Mouse (Mus musculus) cerebellum, adult 2 months (tissue): ENCODE results near the gene Aoc2. TPM values are rescaled to one million over a fixed set of nuclear protein-coding genes. Genes with fewer than 3 reads are reported as not detected.
"Not testable (repeated sequence)": the region's sequence is repeated elsewhere in the genome, so short reads cannot be mapped to it uniquely, and the experiment has no call there.

Source experiments
- DNase-seq, 2 experiments: peaks; one replicate each; pipeline ENCODE4 v3.0.0; 2021
- H3K27ac ChIP-seq: fragments of 200-500 bp; 2 replicates; pipeline ENCODE4 v1.5.1; 2012; ENCODE audit warnings: low read length, control low read depth, inconsistent platforms; ENCODE audit not compliant: insufficient read depth
- H3K27me3 ChIP-seq: fragments of 200-500 bp; 2 replicates; pipeline ENCODE4 v1.6.1; 2012; ENCODE audit warnings: inconsistent platforms, mild to moderate bottlenecking, low read length, moderate library complexity; ENCODE audit not compliant: control insufficient read depth, insufficient read depth
- H3K4me1 ChIP-seq: fragments of 200-500 bp; 2 replicates; pipeline ENCODE4 v1.6.1; 2011; ENCODE audit warnings: low read length; ENCODE audit not compliant: control insufficient read depth, insufficient read depth
- H3K4me3 ChIP-seq: fragments of 200-500 bp; replicated peaks from 2 replicates; pipeline ENCODE3; 2011; ENCODE audit warnings: mild to moderate bottlenecking, low read depth, low read length, control low read depth; ENCODE audit not compliant: insufficient read depth
- CTCF ChIP-seq: fragments of 200-500 bp; IDR thresholded peaks from 2 replicates; pipeline ENCODE4 v1.5.1; 2011; ENCODE audit warnings: low read depth, mild to moderate bottlenecking, control low read depth, low read length, moderate library complexity, borderline replicate concordance; ENCODE audit not compliant: insufficient read depth
- POLR2A ChIP-seq: fragments of 200-500 bp; IDR thresholded peaks from 2 replicates; pipeline ENCODE4 v1.6.1; 2011; ENCODE audit warnings: low read length, control low read depth, borderline replicate concordance; ENCODE audit not compliant: insufficient read depth
- WGBS: fragments of 180-500 bp; shearing (Covaris S2); methylation state at CpG from one replicate; pipeline ENCODE4 v1.1.7; 2018; 5-methylcytosine and 5-hydroxymethylcytosine counted together
- polyA plus RNA-seq: library from polyadenylated mRNA; depleted of rRNA; stranded (reverse); fragments of >200 nt; gene quantifications from 2 replicates; pipeline ENCODE4 v1.2.3, GENCODE M21; 2012; rRNA removed

Gene Aoc2
- polyA plus RNA-seq, 1 experiment, result 2.9 TPM

DNA sequence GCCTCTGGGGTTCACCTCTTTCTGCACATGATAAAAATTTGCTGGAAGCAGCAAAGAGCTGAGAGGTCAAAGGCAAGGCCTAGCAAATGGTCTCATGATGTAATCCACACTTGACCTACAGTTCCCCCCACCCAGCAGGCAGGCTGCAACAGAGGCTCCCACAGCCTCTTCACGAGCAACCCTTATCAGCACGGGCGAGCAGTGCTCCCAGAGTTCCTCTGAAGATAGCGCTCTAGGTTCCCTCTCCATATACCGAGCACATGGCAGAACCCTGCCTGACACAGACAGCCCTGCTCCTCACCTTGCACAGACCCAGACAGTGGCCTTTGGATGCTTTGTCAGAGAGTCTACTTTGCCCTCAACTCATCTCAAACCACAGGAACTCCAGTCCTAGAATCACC is 39.7 kb downstream of the Aoc2 start:
- no peaks in the 10 kb centered on the region for H3K4me1 ChIP-seq
- WGBS, result 83% methylated on average over 5 of the region's 5 CpGs
- TF ChIP-seq CTCF (no peak), POLR2A (no peak)
- DNase-seq, result no peak
- no peak overlapping the region for H3K4me3 ChIP-seq
- H3K27me3 ChIP-seq, result no peaks in the 10 kb centered on the region
- H3K27ac ChIP-seq, result no peak overlapping the region

DNA sequence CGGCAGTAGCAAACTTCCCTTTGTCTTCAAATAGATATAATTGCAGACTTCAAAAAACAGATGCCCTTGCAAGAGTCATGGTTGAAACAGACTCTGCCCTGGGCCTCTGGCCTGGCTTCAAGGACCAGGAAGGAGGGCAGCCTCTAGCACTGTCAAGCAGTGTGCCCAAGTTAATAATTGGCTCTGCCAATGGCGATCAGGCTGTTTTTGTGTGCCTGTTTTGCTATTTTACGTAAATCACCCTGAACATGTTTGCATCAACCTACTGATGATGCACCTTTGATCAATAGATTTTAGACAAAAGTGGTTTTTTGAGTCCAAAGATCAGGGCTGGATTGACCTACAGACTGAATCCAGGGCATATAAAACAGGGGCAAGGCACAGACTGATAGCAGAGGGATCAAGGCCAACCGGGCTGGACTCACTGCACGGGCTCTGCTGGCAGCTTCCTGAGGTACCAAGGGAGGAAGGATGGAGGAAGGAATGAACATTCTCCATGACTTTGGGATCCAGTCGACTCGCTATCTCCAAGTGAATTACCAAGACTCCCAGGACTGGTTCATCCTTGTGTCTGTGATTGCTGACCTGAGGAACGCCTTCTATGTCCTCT is 42.6 kb downstream of the Aoc2 start, which contains the start of gene G6pc:
Gene G6pc, plus strand, starts transcription at position 236 of the 610 bp plus-strand sequence.
- H3K27ac ChIP-seq, result no peak within 1 kb of the TSS
- no peaks in the 10 kb centered on the region for H3K4me1 ChIP-seq
- no peak within 1 kb of the TSS for H3K4me3 ChIP-seq
- no peak for DNase-seq
- TF ChIP-seq POLR2A (no peak), CTCF (no peak)
- H3K27me3 ChIP-seq, result no peaks in the 10 kb centered on the region
- 81% methylated on average over 8 of the region's 8 CpGs for whole genome bisulfite sequencing

DNA sequence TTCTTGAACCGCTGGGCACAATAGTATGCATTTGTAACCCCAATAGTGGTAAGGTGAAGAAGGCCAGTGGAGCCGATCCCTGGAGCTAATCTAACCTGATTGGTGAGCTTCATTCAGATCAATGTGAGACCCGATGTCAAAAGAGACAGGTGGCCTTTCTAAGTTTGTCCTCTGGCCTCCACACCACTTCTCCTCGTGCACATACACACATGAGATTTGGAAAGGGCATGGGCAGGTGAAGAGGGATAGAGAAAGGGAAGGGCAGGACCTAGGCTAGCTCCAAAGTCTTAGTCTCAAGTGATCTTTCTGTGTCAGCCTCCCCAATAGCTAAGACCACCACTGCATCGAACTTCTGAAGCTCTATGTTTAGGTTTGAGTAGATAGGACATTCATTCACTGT is 45.3 kb downstream of the Aoc2 start:
- 72% methylated on average over 5 of the region's 5 CpGs for WGBS
- Histone ChIP-seq H3K4me3 (no peak overlapping the region), H3K27ac (no peak overlapping the region), H3K27me3 (no peaks in the 10 kb centered on the region), H3K4me1 (no peaks in the 10 kb centered on the region)
- TF ChIP-seq POLR2A (no peak), CTCF (no peak)
- DNase-seq, result no peak

GRCm38 (mm10) chr11:101374421-101374938 is 49.6 kb downstream of the Aoc2 start:
- Histone ChIP-seq H3K27ac (no peak overlapping the region), H3K4me3 (no peak overlapping the region), H3K4me1 (no peaks in the 10 kb centered on the region), H3K27me3 (no peaks in the 10 kb centered on the region)
- 71% methylated on average over 7 of the region's 7 CpGs for WGBS
- no peak for TF ChIP-seq POLR2A
- no peak for TF ChIP-seq CTCF
- no peak for DNase-seq

DNA sequence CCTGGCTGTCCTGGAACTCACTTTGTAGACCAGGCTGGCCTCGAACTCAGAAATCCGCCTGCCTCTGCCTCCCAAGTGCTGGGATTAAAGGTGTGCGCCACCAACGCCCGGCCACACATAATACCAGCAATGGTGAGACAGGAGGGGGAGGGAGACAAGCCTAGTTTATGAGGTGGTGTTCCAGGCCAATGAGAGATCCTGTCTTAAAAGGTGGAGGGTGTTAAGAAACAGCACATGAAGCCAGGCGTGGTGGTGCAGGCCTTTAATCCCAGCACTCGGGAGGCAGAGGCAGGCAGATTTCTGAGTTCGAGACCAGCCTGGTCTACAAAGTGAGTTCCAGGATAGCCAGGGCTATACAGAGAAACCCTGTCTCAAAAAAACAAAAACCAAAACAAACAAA is 53.3 kb downstream of the Aoc2 start:
- H3K4me3 ChIP-seq, H3K27me3 ChIP-seq, DNase-seq, H3K4me1 ChIP-seq, H3K27ac ChIP-seq: not testable (repeated sequence)
- whole genome bisulfite sequencing, result 90% methylated on average over 8 of the region's 8 CpGs

DNA sequence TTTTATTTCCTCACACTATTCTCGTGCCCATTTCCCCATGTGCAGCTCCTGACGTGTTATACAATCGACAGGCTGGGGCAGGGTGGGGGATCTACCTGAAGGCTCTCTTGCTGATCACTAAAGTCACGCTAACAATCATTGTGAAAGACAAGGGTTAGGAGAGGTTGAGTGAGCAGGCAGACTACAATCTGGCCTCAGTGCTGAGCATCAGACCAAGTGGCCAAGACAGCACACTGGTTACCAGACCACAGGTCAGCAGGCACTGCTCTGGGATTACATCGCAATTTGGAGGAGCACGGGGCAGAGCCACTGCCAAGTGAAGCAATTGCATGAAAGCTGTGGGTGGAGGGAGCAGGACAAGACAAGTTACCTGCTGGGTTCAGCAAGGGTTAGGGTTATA is 54.1 kb downstream of the Aoc2 start:
- no peak overlapping the region for H3K27ac ChIP-seq
- H3K27me3 ChIP-seq, result no peaks in the 10 kb centered on the region
- no peaks in the 10 kb centered on the region; the same call in 1 of the 2 replicates for H3K4me1 ChIP-seq
- 73% methylated on average over 6 of the region's 6 CpGs for WGBS
- DNase-seq, result no peak
- no peak for TF ChIP-seq CTCF
- no peak for TF ChIP-seq POLR2A
- H3K4me3 ChIP-seq, result no peak overlapping the region

Other genes with a start within 250 kb of the Aoc2 start
- 0.84 and 0.93 TPM in 2 replicates for gene Hsd17b1, start 246.7 kb upstream of the Aoc2 start, polyA plus RNA-seq
- gene Coasy, start 242.5 kb upstream of the Aoc2 start, polyA plus RNA-seq, result 34.1 and 36.7 TPM in 2 replicates
- 54.9 and 55.8 TPM in 2 replicates for gene Mlx, start 237.8 kb upstream of the Aoc2 start, polyA plus RNA-seq
- 4.7 and 5.3 TPM in 2 replicates for gene Psmc3ip, start 229.6 kb upstream of the Aoc2 start, polyA plus RNA-seq
- 87.3 and 90.1 TPM in 2 replicates for gene Retreg3, start 205.2 kb upstream of the Aoc2 start, polyA plus RNA-seq
- gene Tubg1, start 205.1 kb upstream of the Aoc2 start, polyA plus RNA-seq, result 39.1 and 39.3 TPM in 2 replicates
- gene Tubg2, start 169.2 kb upstream of the Aoc2 start, polyA plus RNA-seq, result 44.3 and 47.8 TPM in 2 replicates
- 151 and 169 TPM in 2 replicates for gene Cntnap1, start 154.5 kb upstream of the Aoc2 start, polyA plus RNA-seq
- gene Plekhh3, start 153.7 kb upstream of the Aoc2 start, polyA plus RNA-seq, result 67.6 and 71.0 TPM in 2 replicates
- 0.82 and 1.0 TPM in 2 replicates for gene Ccr10, start 149.6 kb upstream of the Aoc2 start, polyA plus RNA-seq
- gene Ezh1, start 98.6 kb upstream of the Aoc2 start, polyA plus RNA-seq, result 64.4 and 70.7 TPM in 2 replicates
- 50.3 and 52.7 TPM in 2 replicates for gene Ramp2, start 79.0 kb upstream of the Aoc2 start, polyA plus RNA-seq
- 66.8 and 67.0 TPM in 2 replicates for gene Vps25, start 71.4 kb upstream of the Aoc2 start, polyA plus RNA-seq
- 2.6 and 3.1 TPM in 2 replicates for gene Wnk4, start 64.5 kb upstream of the Aoc2 start, polyA plus RNA-seq
- gene Cntd1, start 46.1 kb upstream of the Aoc2 start, polyA plus RNA-seq, result 0.65 TPM in 2 replicates
- 174 and 218 TPM in 2 replicates for gene Coa3, start 45.9 kb upstream of the Aoc2 start, polyA plus RNA-seq
- gene Becn1, start 22.8 kb upstream of the Aoc2 start, polyA plus RNA-seq, result 122 and 132 TPM in 2 replicates
- 98.4 and 100 TPM in 2 replicates for gene Psme3, start 8.8 kb upstream of the Aoc2 start, polyA plus RNA-seq
- gene Aoc3, start 5.5 kb downstream of the Aoc2 start, polyA plus RNA-seq, result 0.75 and 0.76 TPM in 2 replicates
- 0.08 TPM in 1 of 2 replicates, not detected in the other for gene G6pc, start 42.5 kb downstream of the Aoc2 start, polyA plus RNA-seq
- gene Aarsd1, start 92.6 kb downstream of the Aoc2 start, polyA plus RNA-seq, result 53.2 and 55.3 TPM in 2 replicates
- 2.9 and 3.1 TPM in 2 replicates for gene Gm27029, start 99.7 kb downstream of the Aoc2 start, polyA plus RNA-seq
- 31.8 and 32.0 TPM in 2 replicates for gene Rundc1, start 100.0 kb downstream of the Aoc2 start, polyA plus RNA-seq
- 1.2 and 1.8 TPM in 2 replicates for gene Ptges3l, start 100.3 kb downstream of the Aoc2 start, polyA plus RNA-seq
- gene Rpl27, start 117.2 kb downstream of the Aoc2 start, polyA plus RNA-seq, result 400 and 422 TPM in 2 replicates
- 6.2 and 6.3 TPM in 2 replicates for gene Ifi35, start 123.3 kb downstream of the Aoc2 start, polyA plus RNA-seq
- gene Rnd2, start 139.9 kb downstream of the Aoc2 start, polyA plus RNA-seq, result 216 and 275 TPM in 2 replicates
- gene Vat1, start 141.2 kb downstream of the Aoc2 start, polyA plus RNA-seq, result 44.6 and 49.2 TPM in 2 replicates
- gene Brca1, start 226.9 kb downstream of the Aoc2 start, polyA plus RNA-seq, result 0.59 and 0.67 TPM in 2 replicates
- gene Nbr1, start 227.1 kb downstream of the Aoc2 start, polyA plus RNA-seq, result 137 and 147 TPM in 2 replicates